In genomic region chr17:48411241-48411640, GRCm38 (mm10) we compare ENCODE assay signal across 9 mouse cellular contexts. TPM values are rescaled to one million over a fixed set of nuclear protein-coding genes. Genes with fewer than 3 reads are reported as not detected.
DNase-seq lines count a peak whose midpoint lies in the region; ATAC-seq and TF ChIP-seq lines count a peak whose summit lies in the region.
"Had no signal": no experiment of that assay in that cellular context is flagged by ENCODE, and none has a peak within 500 bp of the region (broad histone marks: within the 10 kb centered on the region; RNA-seq: fewer than 3 reads in every experiment).

No protein-coding gene starts in this region.

- H3K4me1 ChIP-seq in kidney, embryonic 15.5 days, result peaks cover 28% of the 10 kb centered on the region
- H3K4me1 ChIP-seq in bone marrow macrophage, adult 2 months (ENCODE audit: control insufficient read depth, insufficient read depth, low read length), result peaks cover 20% of the 10 kb centered on the region
- peaks cover 27% of the 10 kb centered on the region for H3K4me1 ChIP-seq in hindbrain, embryonic 14.5 days (replicated peaks; ENCODE audit: control insufficient read depth, insufficient read depth, low read length)
- H3K4me1 ChIP-seq in midbrain, embryonic 15.5 days, result peaks cover 34% of the 10 kb centered on the region

- H3K4me2 ChIP-seq in kidney, embryonic 15.5 days, result peak overlapping the region; percentile 77
- H3K4me2 ChIP-seq in hindbrain, embryonic 14.5 days (replicated peaks), result peak overlapping the region; percentile 87
- peak overlapping the region; percentile 77 for H3K4me2 ChIP-seq in midbrain, embryonic 15.5 days

- H3K4me3 ChIP-seq in kidney, embryonic 15.5 days (replicated peaks), result peak overlapping the region; percentile 72
- peak overlapping the region; percentile 77 for H3K4me3 ChIP-seq in bone marrow macrophage, adult 2 months (ENCODE audit: insufficient read depth, low read length)
- H3K4me3 ChIP-seq in hindbrain, embryonic 14.5 days (replicated peaks; ENCODE audit: low read length), result peak overlapping the region; percentile 81
- H3K4me3 ChIP-seq in midbrain, embryonic 15.5 days, result peak overlapping the region; percentile 84

- ATAC-seq in kidney, embryonic 15.5 days (replicated peaks; ENCODE audit: low FRiP score), result no peak
- no peak for ATAC-seq in hindbrain, embryonic 14.5 days (ENCODE audit: low FRiP score)
- no peak for ATAC-seq in midbrain, embryonic 15.5 days (replicated peaks)

- WGBS in kidney, embryonic 15.5 days, result 38% methylated on average over 8 of the region's 8 CpGs
- 55% methylated on average over 8 of the region's 8 CpGs for WGBS in hindbrain, embryonic 14.5 days
- 51% methylated on average over 8 of the region's 8 CpGs for WGBS in midbrain, embryonic 15.5 days

- TF ChIP-seq CTCF in bone marrow macrophage, adult 2 months (IDR thresholded peaks at IDR 0.05; ENCODE audit: low read depth, low read length), result no peak

- TF ChIP-seq POLR2A in bone marrow macrophage, adult 2 months (IDR thresholded peaks at IDR 0.05; ENCODE audit: borderline replicate concordance, low read depth, low read length), result no peak

- H3K36me3 ChIP-seq in kidney, embryonic 15.5 days, result peaks cover 33% of the 10 kb centered on the region
- peaks cover 8% of the 10 kb centered on the region for H3K36me3 ChIP-seq in hindbrain, embryonic 14.5 days (replicated peaks; ENCODE audit: control insufficient read depth, insufficient read depth)
- no peaks in the 10 kb centered on the region; the same call in 1 of the 2 replicates for H3K36me3 ChIP-seq in midbrain, embryonic 15.5 days (replicated peaks)

- H3K9ac ChIP-seq in kidney, embryonic 15.5 days, result peak overlapping the region; percentile 86
- peak overlapping the region; percentile 76 for H3K9ac ChIP-seq in hindbrain, embryonic 14.5 days
- H3K9ac ChIP-seq in midbrain, embryonic 15.5 days, result peak overlapping the region; percentile 71

- no peaks in the 10 kb centered on the region for H3K9me3 ChIP-seq in kidney, embryonic 15.5 days (replicated peaks)
- H3K9me3 ChIP-seq in hindbrain, embryonic 14.5 days (ENCODE audit: control insufficient read depth, low read length), result no peaks in the 10 kb centered on the region
- H3K9me3 ChIP-seq in midbrain, embryonic 15.5 days, result no peaks in the 10 kb centered on the region

- peak overlapping the region; percentile 100 for H3K27ac ChIP-seq in kidney, embryonic 15.5 days
- 0 out of 2 replicates have a peak overlapping the region, but pooled peaks have one; percentile 16 for H3K27ac ChIP-seq in bone marrow macrophage, adult 2 months (ENCODE audit: insufficient read depth, low read depth, low read length)
- H3K27ac ChIP-seq in hindbrain, embryonic 14.5 days, result peak overlapping the region; percentile 94; the same call in 1 of the 2 replicates
- peak overlapping the region; percentile 99 for H3K27ac ChIP-seq in midbrain, embryonic 15.5 days

- DNase-seq in kidney, postnatal 36 days, result no peak
- no peak for DNase-seq in hindbrain, embryonic 14.5 days (ENCODE audit: low spot score)
- no peak for DNase-seq in adrenal gland, postnatal 10 days
- no peak for DNase-seq in right cerebral cortex, postnatal 14 days
- no peak for DNase-seq in frontal cortex, postnatal 10 days (ENCODE audit: low spot score in 2 of 2)

- H3K27me3 ChIP-seq in kidney, embryonic 15.5 days, result no peaks in the 10 kb centered on the region
- no peaks in the 10 kb centered on the region for H3K27me3 ChIP-seq in hindbrain, embryonic 14.5 days (ENCODE audit: control insufficient read depth, insufficient read depth, low read length)
- H3K27me3 ChIP-seq in midbrain, embryonic 15.5 days (replicated peaks), result no peaks in the 10 kb centered on the region

RNA-seq across cellular contexts. Expression of gene Oard1, which starts 1.4 kb away (rescaled TPM):
- 72.4 and 74.9 TPM in 2 replicates for polyA plus RNA-seq in kidney, embryonic 15.5 days (2015; fragmentation: Nextera tagmentation; extraction: Ambion mirVana)
- 29.3 and 38.4 TPM in 2 replicates for polyA plus RNA-seq in bone marrow macrophage, adult 2 months (2012; ENCODE audit: insufficient read depth, insufficient read length, missing spikeins)
- polyA plus RNA-seq in hindbrain, embryonic 14.5 days (2014; fragmentation: Nextera tagmentation; extraction: Ambion mirVana), result 36.2 and 36.3 TPM in 2 replicates
- 38.3 and 41.3 TPM in 2 replicates for polyA plus RNA-seq in midbrain, embryonic 15.5 days (2015; fragmentation: Nextera tagmentation; extraction: Ambion mirVana)
- 10 to 100 TPM; 19.1 to 22.8 TPM for total RNA-seq in adrenal gland, postnatal 10 days (2021)

RNA-seq across cellular contexts. Expression of gene Nfya, which starts 1.5 kb away (rescaled TPM):
- 15.8 and 17.8 TPM in 2 replicates for polyA plus RNA-seq in kidney, embryonic 15.5 days (2015; fragmentation: Nextera tagmentation; extraction: Ambion mirVana)
- 62.7 and 63.7 TPM in 2 replicates for polyA plus RNA-seq in bone marrow macrophage, adult 2 months (2012; ENCODE audit: insufficient read depth, insufficient read length, missing spikeins)
- 16.4 and 16.5 TPM in 2 replicates for polyA plus RNA-seq in hindbrain, embryonic 14.5 days (2014; fragmentation: Nextera tagmentation; extraction: Ambion mirVana)
- 12.2 and 12.3 TPM in 2 replicates for polyA plus RNA-seq in midbrain, embryonic 15.5 days (2015; fragmentation: Nextera tagmentation; extraction: Ambion mirVana)
- 10 to 100 TPM; 31.0 to 31.3 TPM for total RNA-seq in adrenal gland, postnatal 10 days (2021)

RNA-seq across cellular contexts. Expression of gene Apobec2, which starts 21.5 kb away (rescaled TPM):
- 4.2 and 6.9 TPM in 2 replicates for polyA plus RNA-seq in kidney, embryonic 15.5 days (2015; fragmentation: Nextera tagmentation; extraction: Ambion mirVana)
- polyA plus RNA-seq in bone marrow macrophage, adult 2 months (2012; ENCODE audit: insufficient read depth, insufficient read length, missing spikeins), result not detected in 2 replicates
- 0.52 and 0.63 TPM in 2 replicates for polyA plus RNA-seq in hindbrain, embryonic 14.5 days (2014; fragmentation: Nextera tagmentation; extraction: Ambion mirVana)
- polyA plus RNA-seq in midbrain, embryonic 15.5 days (2015; fragmentation: Nextera tagmentation; extraction: Ambion mirVana), result 0.31 and 0.55 TPM in 2 replicates
- 10 to 100 TPM; 15.9 to 51.1 TPM for total RNA-seq in adrenal gland, postnatal 10 days (2021)

RNA-seq across cellular contexts. Expression of gene Tspo2, which starts 40.1 kb away (rescaled TPM):
- 2.4 and 4.1 TPM in 2 replicates for polyA plus RNA-seq in kidney, embryonic 15.5 days (2015; fragmentation: Nextera tagmentation; extraction: Ambion mirVana)
- not detected in 2 replicates for polyA plus RNA-seq in bone marrow macrophage, adult 2 months (2012; ENCODE audit: insufficient read depth, insufficient read length, missing spikeins)
- polyA plus RNA-seq in hindbrain, embryonic 14.5 days (2014; fragmentation: Nextera tagmentation; extraction: Ambion mirVana), result 1.0 and 1.2 TPM in 2 replicates
- 1.7 and 2.6 TPM in 2 replicates for polyA plus RNA-seq in midbrain, embryonic 15.5 days (2015; fragmentation: Nextera tagmentation; extraction: Ambion mirVana)
- total RNA-seq in adrenal gland, postnatal 10 days (2021), result 1 to 10 TPM; 1.5 to 2.1 TPM
- total RNA-seq: layer of hippocampus, postnatal 25 days had no signal

RNA-seq across cellular contexts. Expression of gene Unc5cl, which starts 43.5 kb away (rescaled TPM):
- 5.6 and 5.7 TPM in 2 replicates for polyA plus RNA-seq in kidney, embryonic 15.5 days (2015; fragmentation: Nextera tagmentation; extraction: Ambion mirVana)
- polyA plus RNA-seq in bone marrow macrophage, adult 2 months (2012; ENCODE audit: insufficient read depth, insufficient read length, missing spikeins), result not detected in 2 replicates
- polyA plus RNA-seq in hindbrain, embryonic 14.5 days (2014; fragmentation: Nextera tagmentation; extraction: Ambion mirVana), result 0.37 and 0.42 TPM in 2 replicates
- 0.22 and 0.23 TPM in 2 replicates for polyA plus RNA-seq in midbrain, embryonic 15.5 days (2015; fragmentation: Nextera tagmentation; extraction: Ambion mirVana)
- under 1 TPM in 1 of 2 experiments, not detected in 1; 0.21 TPM for total RNA-seq in adrenal gland, postnatal 10 days (2021)

Comparison
In these comparisons a context has a peak if more than half of its experiments do, and no peak if none do; other contexts are left out.
1. H3K27ac ChIP-seq: peak in every context shown above with its lines; median percentile 100 in kidney, embryonic 15.5 days; 99 in midbrain, embryonic 15.5 days; 94 in hindbrain, embryonic 14.5 days; 16 in bone marrow macrophage, adult 2 months.